Mouse (Mus musculus): ENCODE measurements around the gene Dcst1. TPM values are rescaled to one million over a fixed set of nuclear protein-coding genes. Genes with fewer than 3 reads are reported as not detected.

Gene Dcst1
- polyA plus RNA-seq, 1 experiment from 2014 or later = 0.21 TPM

GRCm38 (mm10) chr3:89304440-89304839 is 60.6 kb downstream of the Dcst1 start:
- 53% methylated on average over 6 of the region's 6 CpGs for WGBS
- Histone ChIP-seq H3K4me1 (ENCODE audit: control insufficient read depth, insufficient read depth, low read length) (peaks cover 4% of the 10 kb centered on the region; the same call in 1 of the 2 replicates), H3K27me3 (ENCODE audit: control insufficient read depth, insufficient read depth, low read length) (no peaks in the 10 kb centered on the region), H3K27ac (ENCODE audit: low read length) (no peak overlapping the region), H3K4me3 (ENCODE audit: low read length) (no peak overlapping the region), H3K9me3 (replicated peaks; ENCODE audit: control insufficient read depth, low read length) (no peaks in the 10 kb centered on the region), H3K4me2 (ENCODE audit: low read depth, low read length) (no peak overlapping the region), H3K36me3 (ENCODE audit: control insufficient read depth, insufficient read depth) (no peaks in the 10 kb centered on the region), H3K9ac (ENCODE audit: low read length) (no peak overlapping the region)
- no peak for ATAC-seq (replicated peaks; ENCODE audit: extremely low read depth, insufficient read depth, low FRiP score)

DNA sequence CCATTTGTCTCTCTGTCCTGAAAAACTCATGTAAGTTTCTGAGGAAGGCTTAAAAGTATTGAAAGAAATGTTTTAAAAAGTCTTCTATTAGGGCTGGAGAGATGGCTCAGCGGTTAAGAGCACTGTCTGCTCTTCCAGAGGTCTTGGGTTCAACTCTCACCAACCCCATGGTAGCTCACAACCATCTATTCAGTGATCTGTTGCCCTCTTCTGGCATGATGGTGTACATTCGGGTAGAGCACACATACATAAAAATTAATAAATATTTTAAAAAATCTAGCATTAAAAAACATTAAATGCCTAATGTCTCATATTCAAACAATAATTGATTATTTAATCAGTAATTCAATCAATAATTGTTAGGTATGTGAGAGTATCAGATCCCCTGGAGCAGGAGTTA is 64.5 kb downstream of the Dcst1 start:
- no peak for ATAC-seq (replicated peaks; ENCODE audit: extremely low read depth, insufficient read depth, low FRiP score)
- 57% methylated on average over 2 of the region's 2 CpGs for WGBS

More for the DNA sequence above, 64.5 kb downstream of the Dcst1 start:
- Histone ChIP-seq H3K27ac (ENCODE audit: low read length) (no peak overlapping the region), H3K27me3 (ENCODE audit: control insufficient read depth, insufficient read depth, low read length) (no peaks in the 10 kb centered on the region; the same call in 1 of the 2 replicates), H3K4me3 (ENCODE audit: low read length) (no peak overlapping the region), H3K36me3 (ENCODE audit: control insufficient read depth, insufficient read depth) (no peaks in the 10 kb centered on the region), H3K4me2 (ENCODE audit: low read depth, low read length) (no peak overlapping the region), H3K9me3 (replicated peaks; ENCODE audit: control insufficient read depth, low read length) (no peaks in the 10 kb centered on the region), H3K9ac (ENCODE audit: low read length) (no peak overlapping the region), H3K4me1 (ENCODE audit: control insufficient read depth, insufficient read depth, low read length) (peaks cover 5% of the 10 kb centered on the region; the same call in 1 of the 2 replicates)

Other genes starting within 250 kb of the Dcst1 start
- 0.20 and 0.64 TPM in 2 replicates for gene Pklr, start 229.1 kb downstream of the Dcst1 start, polyA plus RNA-seq (2015; fragmentation: Nextera tagmentation; extraction: Ambion mirVana)
- gene Hcn3, start 205.1 kb downstream of the Dcst1 start, polyA plus RNA-seq (2015; fragmentation: Nextera tagmentation; extraction: Ambion mirVana) = 0.70 and 0.76 TPM in 2 replicates
- gene Clk2, start 200.5 kb downstream of the Dcst1 start, polyA plus RNA-seq (2015; fragmentation: Nextera tagmentation; extraction: Ambion mirVana) = 15.9 and 17.9 TPM in 2 replicates
- gene Scamp3, start 187.8 kb downstream of the Dcst1 start, polyA plus RNA-seq (2015; fragmentation: Nextera tagmentation; extraction: Ambion mirVana) = 89.5 and 93.9 TPM in 2 replicates
- gene Fam189b, start 182.1 kb downstream of the Dcst1 start, polyA plus RNA-seq (2015; fragmentation: Nextera tagmentation; extraction: Ambion mirVana) = 17.7 TPM in 2 replicates
- gene Gba, start 162.3 kb downstream of the Dcst1 start, polyA plus RNA-seq (2015; fragmentation: Nextera tagmentation; extraction: Ambion mirVana) = 33.2 and 33.3 TPM in 2 replicates
- gene Thbs3, start 150.1 kb downstream of the Dcst1 start, polyA plus RNA-seq (2015; fragmentation: Nextera tagmentation; extraction: Ambion mirVana) = 24.0 TPM in 2 replicates
- 120 and 127 TPM in 2 replicates for gene Mtx1, start 138.2 kb downstream of the Dcst1 start, polyA plus RNA-seq (2015; fragmentation: Nextera tagmentation; extraction: Ambion mirVana)
- 3.3 and 11.3 TPM in 2 replicates for gene Muc1, start 136.2 kb downstream of the Dcst1 start, polyA plus RNA-seq (2015; fragmentation: Nextera tagmentation; extraction: Ambion mirVana)
- 202 and 234 TPM in 2 replicates for gene Krtcap2, start 119.3 kb downstream of the Dcst1 start, polyA plus RNA-seq (2015; fragmentation: Nextera tagmentation; extraction: Ambion mirVana)
- 1.1 and 1.3 TPM in 2 replicates for gene Trim46, start 118.9 kb downstream of the Dcst1 start, polyA plus RNA-seq (2015; fragmentation: Nextera tagmentation; extraction: Ambion mirVana)
- 65.3 and 79.6 TPM in 2 replicates for gene Dpm3, start 105.9 kb downstream of the Dcst1 start, polyA plus RNA-seq (2015; fragmentation: Nextera tagmentation; extraction: Ambion mirVana)
- 44.8 and 51.1 TPM in 2 replicates for gene Slc50a1, start 94.7 kb downstream of the Dcst1 start, polyA plus RNA-seq (2015; fragmentation: Nextera tagmentation; extraction: Ambion mirVana)
- gene Efna1, start 84.1 kb downstream of the Dcst1 start, polyA plus RNA-seq (2015; fragmentation: Nextera tagmentation; extraction: Ambion mirVana) = 34.4 and 45.5 TPM in 2 replicates
- 0.89 and 1.1 TPM in 2 replicates for gene Efna3, start 42.3 kb downstream of the Dcst1 start, polyA plus RNA-seq (2015; fragmentation: Nextera tagmentation; extraction: Ambion mirVana)
- 5.2 and 7.3 TPM in 2 replicates for gene Efna4, start 27.2 kb downstream of the Dcst1 start, polyA plus RNA-seq (2015; fragmentation: Nextera tagmentation; extraction: Ambion mirVana)
- 61.5 and 73.6 TPM in 2 replicates for gene Adam15, start 15.3 kb downstream of the Dcst1 start, polyA plus RNA-seq (2015; fragmentation: Nextera tagmentation; extraction: Ambion mirVana)
- gene Dcst2, start 3.3 kb downstream of the Dcst1 start, polyA plus RNA-seq (2015; fragmentation: Nextera tagmentation; extraction: Ambion mirVana) = not detected in 2 replicates
- 1.7 and 2.6 TPM in 2 replicates for gene Zbtb7b, start 29.5 kb upstream of the Dcst1 start, polyA plus RNA-seq (2015; fragmentation: Nextera tagmentation; extraction: Ambion mirVana)
- gene Lenep, start 37.5 kb upstream of the Dcst1 start, polyA plus RNA-seq (2015; fragmentation: Nextera tagmentation; extraction: Ambion mirVana) = 1.7 TPM in 1 of 2 replicates, not detected in the other
- 38.8 and 41.0 TPM in 2 replicates for gene Flad1, start 46.6 kb upstream of the Dcst1 start, polyA plus RNA-seq (2015; fragmentation: Nextera tagmentation; extraction: Ambion mirVana)
- gene Cks1b, start 53.1 kb upstream of the Dcst1 start, polyA plus RNA-seq (2015; fragmentation: Nextera tagmentation; extraction: Ambion mirVana) = 288 and 304 TPM in 2 replicates
- gene Shc1, start 53.2 kb upstream of the Dcst1 start, polyA plus RNA-seq (2015; fragmentation: Nextera tagmentation; extraction: Ambion mirVana) = 67.7 and 72.3 TPM in 2 replicates
- gene Pygo2, start 65.0 kb upstream of the Dcst1 start, polyA plus RNA-seq (2015; fragmentation: Nextera tagmentation; extraction: Ambion mirVana) = 21.8 and 24.0 TPM in 2 replicates
- gene Pbxip1, start 71.5 kb upstream of the Dcst1 start, polyA plus RNA-seq (2015; fragmentation: Nextera tagmentation; extraction: Ambion mirVana) = 67.5 and 74.8 TPM in 2 replicates
- 51.5 and 59.3 TPM in 2 replicates for gene Pmvk, start 89.3 kb upstream of the Dcst1 start, polyA plus RNA-seq (2015; fragmentation: Nextera tagmentation; extraction: Ambion mirVana)
- 3.5 and 4.0 TPM in 2 replicates for gene Kcnn3, start 154.9 kb upstream of the Dcst1 start, polyA plus RNA-seq (2015; fragmentation: Nextera tagmentation; extraction: Ambion mirVana)